Mouse (Mus musculus): ENCODE data around the gene Trim11.

The Trim11 gene

GRCm38 (mm10) chr11:58980381-58980990 lies 2.6 kb downstream of the Trim11 start:
- DNase-seq (ENCODE audit: low read depth, low spot score): peak; percentile 40

DNA sequence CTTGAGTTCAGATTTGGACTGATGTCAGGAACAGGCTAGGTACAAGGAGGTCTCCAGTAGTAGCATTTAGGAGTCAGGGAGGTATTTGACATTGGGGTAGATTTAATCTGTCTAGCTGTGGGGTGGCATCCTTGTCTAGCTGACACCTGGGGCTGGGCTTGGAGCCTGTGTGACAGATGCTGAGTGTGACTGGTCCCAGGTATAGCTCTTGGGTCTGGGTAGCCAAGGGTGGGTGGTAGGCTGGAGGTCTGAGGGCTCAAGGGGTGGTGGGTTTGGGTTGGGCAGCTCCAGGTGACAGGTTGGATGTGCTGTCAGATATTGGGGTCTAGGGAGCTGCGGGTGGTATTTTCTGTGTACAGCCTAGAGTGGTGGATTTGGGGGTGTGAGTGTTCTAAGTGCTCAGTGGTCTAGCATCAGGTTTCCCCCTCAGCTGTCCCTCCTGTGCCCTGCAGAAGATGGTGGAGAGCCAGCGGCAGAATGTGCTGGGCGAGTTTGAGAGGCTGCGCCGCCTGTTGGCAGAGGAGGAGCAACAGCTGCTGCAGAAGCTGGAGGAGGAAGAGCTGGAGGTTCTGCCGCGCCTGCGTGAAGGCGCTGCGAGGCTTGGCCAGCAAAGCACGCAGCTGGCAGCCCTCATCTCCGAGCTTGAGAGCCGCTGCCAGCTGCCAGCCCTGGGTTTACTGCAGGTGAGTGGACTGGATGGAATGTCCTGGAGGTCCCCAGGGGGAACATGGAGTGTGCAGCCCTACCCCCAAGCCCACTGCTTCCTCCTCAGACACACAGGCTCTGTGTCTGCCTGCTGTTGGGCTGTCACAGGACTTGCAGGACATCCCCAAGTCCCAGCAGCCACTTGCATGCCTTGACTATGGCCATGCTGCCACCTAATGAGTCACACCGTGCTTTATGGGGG lies 3.9 kb downstream of the Trim11 start:
- DNase-seq (ENCODE audit: low read depth, low spot score): no peak

DNA sequence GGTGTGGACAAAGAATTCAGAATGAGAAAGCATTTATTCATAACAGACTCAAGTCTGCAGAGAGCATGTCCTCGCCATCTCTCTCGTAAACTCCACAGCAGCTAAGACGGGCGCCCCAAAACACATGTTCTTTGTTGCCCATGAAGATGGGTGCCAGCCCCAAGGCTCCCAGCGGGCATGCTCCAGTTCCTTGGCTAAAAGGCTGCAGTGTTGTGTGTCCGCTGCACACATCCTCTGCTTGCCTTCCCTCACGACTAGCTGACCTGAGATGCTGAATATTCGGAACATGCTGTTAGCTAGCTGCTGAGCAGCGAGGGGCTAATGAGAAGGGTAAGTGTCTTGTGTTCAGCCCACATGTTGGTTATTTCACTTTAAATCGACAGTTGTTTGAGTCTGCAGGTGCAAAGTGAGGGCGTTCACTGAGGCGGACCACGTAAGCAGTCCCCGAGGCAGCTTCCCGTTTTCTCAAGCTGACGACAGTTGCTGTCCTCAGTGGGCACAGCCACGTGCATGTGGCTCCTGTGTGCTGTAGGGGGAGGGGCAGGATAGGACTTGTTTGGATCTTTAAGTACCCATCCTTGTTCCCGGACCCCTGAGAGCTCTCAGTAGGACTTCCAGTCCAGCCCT lies 4.7 kb downstream of the Trim11 start:
- DNase-seq (ENCODE audit: low read depth, low spot score): no peak

DNA sequence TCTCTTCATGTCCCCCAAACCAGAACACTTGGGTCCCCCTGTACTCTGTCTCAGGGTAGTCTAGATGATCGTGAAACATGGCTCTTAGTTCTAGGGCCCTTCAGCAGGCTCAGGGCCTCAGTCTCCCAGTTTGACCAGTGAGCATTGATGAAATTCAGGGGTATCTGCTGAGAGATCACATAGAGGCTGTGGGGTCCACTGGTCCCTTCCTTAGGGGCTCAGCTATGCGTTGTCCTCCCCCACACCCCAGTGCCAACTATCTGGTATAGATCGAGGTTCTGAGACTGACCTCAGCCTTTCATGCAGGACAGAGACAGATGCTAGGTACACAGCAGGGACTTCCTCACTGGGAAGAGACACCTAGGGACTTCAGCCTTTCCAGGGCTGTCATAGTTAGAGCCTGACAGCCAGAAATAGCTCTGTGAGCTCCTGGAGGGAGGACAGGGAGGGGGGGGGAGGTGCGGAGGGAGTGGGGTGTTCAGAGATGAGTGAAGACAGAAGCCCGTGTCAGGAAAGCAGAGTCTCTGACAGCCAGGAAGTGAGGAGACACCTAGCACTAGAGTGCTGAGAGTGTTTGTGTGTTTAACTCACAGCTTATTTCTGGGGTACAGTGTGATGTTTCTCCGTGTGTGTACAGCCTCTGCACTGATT lies 5.9 kb downstream of the Trim11 start:
- DNase-seq (ENCODE audit: low read depth, low spot score): no peak

- no peak for DNase-seq (ENCODE audit: low read depth, low spot score)
Observed at GRCm38 (mm10) chr11:58984657-58985056, 6.8 kb downstream of the Trim11 start.

GRCm38 (mm10) chr11:58985299-58985917 lies 7.5 kb downstream of the Trim11 start:
- DNase-seq (ENCODE audit: low read depth, low spot score): no peak

DNA sequence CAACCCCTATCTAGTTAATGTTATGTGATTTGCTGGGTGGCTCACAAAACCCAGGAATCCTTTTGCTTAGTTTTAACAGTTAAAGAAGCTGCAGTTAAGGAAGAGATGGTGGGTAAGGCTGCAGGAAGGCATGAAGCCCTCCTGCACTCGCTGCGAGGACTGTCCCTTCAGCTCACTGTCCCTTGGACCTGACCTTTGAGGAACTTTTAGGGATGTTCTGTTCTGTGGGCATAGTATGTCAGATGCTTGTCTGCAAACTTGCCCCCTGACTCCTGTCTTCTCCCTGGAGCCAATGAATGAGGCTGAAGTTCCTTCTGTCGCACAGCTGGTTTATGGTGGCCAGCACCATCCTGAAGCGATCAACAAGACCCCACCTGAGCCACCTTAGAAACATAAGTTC lies 11.3 kb downstream of the Trim11 start:
- DNase-seq (ENCODE audit: low read depth, low spot score): no peak

DNA sequence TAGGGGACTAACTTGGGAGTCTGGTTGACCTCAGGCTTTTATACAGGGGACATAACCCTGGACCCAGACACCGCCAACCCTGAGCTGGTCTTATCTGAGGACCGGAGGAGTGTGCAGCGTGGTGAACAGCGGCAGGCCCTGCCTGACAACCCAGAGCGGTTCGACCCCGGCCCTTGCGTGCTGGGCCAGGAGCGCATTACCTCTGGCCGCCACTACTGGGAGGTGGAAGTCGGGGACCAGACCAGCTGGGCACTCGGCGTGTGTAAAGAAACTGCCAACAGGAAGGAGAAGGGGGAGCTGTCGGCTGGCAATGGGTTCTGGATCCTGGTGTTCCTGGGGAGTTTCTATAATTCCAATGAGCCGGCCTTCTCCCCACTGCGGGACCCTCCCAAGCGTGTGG lies 12.2 kb downstream of the Trim11 start:
- no peak for DNase-seq (ENCODE audit: low read depth, low spot score)

- DNase-seq (ENCODE audit: low read depth, low spot score): no peak
Observed at GRCm38 (mm10) chr11:58990794-58991193, 12.9 kb downstream of the Trim11 start.

GRCm38 (mm10) chr11:58991911-58992310 lies 14.0 kb downstream of the Trim11 start:
- DNase-seq (ENCODE audit: low read depth, low spot score): no peak

DNA sequence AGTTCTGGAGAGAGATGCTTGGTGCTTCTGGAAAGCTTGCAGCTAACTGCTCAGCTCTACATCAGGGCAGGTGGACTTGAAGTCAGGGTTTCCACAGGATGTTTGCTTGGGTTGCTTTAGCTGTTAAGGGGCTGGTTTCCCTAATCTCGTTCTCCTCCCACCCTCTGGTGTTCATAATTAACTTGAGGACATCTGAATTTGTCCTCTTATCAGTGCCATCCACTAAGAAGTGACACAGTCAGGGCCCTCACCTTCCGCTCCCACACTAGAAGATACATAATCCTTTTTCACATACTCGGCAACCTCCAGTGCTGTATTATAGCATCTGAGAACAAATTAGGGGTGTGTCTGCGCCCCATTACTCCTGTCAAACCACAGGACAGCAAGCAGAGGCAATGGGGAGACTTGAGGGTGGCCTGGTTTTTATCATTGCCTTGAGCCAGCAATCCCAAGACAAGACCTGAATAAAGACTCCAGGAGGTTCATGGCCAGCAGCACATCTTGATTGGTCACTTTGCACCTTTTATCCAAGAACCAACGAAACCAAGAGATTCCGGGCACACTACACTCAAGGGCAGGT lies 15.3 kb downstream of the Trim11 start:
- DNase-seq (ENCODE audit: low read depth, low spot score): no peak

DNA sequence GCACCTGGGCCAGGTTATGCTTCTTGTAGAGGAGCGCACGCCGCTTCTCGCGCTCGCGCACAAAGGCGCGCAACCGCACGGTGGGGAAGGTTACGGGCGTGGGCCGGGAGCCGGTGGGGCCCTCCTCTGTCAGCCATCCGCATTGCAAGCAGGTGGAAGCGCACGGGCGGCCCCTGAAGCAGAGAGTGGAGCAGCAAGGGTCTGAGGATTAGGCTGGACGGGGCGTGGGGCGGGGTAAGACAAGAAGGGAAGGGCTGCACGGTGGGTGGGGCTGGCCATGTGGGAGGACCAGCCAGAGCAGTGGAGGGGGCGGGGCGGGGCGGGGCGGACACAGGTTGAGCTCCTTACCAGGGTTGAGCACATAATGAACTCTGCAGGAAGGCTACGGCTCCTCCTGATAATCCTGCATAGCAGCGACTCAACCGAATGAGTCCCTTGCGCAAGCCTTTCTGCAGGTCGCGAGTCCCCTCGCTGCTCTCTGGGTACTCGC lies 16.5 kb downstream of the Trim11 start:
- DNase-seq (ENCODE audit: low read depth, low spot score): no peak

DNA sequence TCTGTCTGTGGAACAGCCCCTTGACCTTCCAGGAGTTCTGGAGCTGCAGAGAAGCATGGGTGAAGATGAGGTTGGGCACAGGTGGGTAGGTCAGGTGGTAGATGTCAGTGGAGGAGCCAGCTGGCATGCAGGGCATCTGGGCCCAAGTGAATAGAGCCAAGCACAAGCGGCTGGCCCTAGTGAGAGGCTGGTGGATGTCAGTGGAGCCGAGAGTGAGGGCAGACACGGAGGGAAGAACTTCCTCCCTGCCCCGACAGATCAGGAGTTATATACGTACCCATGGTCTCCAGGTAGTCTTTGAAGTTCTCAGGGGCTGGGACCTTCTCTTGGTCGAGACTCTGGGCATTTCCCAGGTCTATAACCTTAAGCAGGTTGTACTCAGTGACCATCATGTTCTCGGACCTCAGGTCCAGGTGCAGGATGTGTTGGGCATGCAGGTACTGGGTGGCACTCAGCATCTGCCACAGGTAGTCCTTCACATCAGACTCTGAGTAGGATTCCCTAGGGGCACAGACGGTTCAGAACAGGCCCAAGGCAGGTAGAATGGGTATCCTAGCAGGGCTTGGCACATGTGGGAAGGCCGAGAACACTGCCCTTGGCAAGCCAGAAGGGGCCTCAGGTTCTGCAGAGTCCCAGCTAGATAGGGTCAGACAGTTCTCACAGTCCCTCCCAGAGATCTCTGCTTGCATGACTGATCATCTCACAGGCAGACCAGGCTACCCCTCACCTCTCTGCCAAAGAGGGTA lies 17.3 kb downstream of the Trim11 start:
- no peak for DNase-seq (ENCODE audit: low read depth, low spot score)

DNA sequence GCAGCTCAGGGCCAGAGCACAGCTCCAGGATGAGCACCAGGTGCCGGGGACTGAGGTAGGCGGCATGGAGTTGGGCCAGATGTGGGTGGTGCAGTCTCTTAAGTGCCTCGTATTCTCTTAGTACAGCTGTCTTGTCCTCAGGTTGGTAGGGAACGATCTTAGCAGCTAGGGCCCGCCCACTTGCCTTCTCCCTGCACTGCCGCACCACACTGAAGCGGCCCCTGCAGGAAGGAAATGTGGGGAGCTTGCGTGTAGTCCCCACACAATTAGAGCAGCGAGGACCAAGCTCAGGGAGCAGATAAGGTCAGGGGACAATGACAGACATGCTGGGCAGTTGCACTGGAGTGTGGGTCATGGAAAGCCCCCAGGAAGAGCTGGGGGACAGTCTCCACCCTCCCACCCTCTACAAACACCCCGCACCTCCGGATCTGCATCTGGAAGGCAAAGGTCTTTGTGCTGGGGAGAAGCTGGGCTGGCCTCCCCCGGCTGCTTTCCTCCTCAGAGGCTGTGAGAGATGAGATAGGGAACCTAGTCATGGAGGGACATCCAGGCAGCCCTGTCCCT lies 18.0 kb downstream of the Trim11 start:
- no peak for DNase-seq (ENCODE audit: low read depth, low spot score)

DNA sequence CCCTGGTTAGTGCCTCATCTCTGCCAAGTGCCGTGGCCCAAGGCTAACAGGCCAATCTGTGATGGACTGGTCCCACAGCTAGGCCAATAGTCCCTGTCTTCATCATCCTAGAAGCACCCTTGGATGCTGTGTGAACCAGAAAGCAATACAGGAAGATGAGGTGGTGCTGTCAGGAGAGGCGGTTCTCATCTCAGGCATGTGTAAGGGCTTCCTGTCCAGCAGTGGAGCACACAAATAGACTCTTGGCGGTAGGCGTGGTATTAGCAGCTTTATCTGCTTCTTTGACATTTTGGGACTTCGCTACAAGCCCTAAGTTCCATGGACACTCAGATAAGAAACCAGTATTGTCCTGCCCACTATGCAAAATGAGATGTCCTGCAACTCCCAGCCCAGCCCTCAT lies 19.6 kb downstream of the Trim11 start:
- no peak for DNase-seq (ENCODE audit: low read depth, low spot score)

GRCm38 (mm10) chr11:58999158-58999557 lies 21.3 kb downstream of the Trim11 start:
- DNase-seq (ENCODE audit: low read depth, low spot score): no peak

- DNase-seq (ENCODE audit: low read depth, low spot score): no peak
Observed at GRCm38 (mm10) chr11:58999830-59000229, 21.9 kb downstream of the Trim11 start.

DNA sequence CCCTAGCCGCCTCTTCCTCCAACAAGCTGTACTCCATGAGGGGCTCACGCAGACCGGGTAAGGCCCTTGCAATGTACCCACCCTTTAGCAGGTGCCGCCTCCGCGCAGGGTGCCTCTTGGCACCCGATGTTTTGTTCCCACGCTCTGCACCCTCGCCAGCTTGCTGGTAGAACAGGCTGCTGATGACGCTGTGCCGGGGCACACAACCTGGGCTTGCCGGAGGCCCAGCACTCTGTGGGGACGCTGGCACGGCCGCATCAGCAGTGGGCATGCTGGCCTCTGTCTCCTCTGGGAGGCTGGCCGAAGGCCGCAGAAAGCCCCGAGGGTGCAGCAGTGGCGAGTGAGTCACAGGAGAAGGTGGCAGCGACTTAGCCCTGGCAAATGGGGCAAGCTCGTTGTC lies 22.7 kb downstream of the Trim11 start:
- no peak for DNase-seq (ENCODE audit: low read depth, low spot score)

GRCm38 (mm10) chr11:59002327-59003079 lies 24.6 kb downstream of the Trim11 start:
- no peak for DNase-seq (ENCODE audit: low read depth, low spot score)
